Mouse (Mus musculus) A20 (cell line): Measurements from ENCODE around the gene Foxp1.

Source experiments
- DNase-seq: peaks from one replicate; pipeline ENCODE4 v3.0.0-alpha.2; 2011; ENCODE audit warnings: low read depth, low spot score

Foxp1 gene

GRCm38 (mm10) chr6:99520676-99521037 is 1.9 kb downstream of the Foxp1 start:
- DNase-seq, result no peak

GRCm38 (mm10) chr6:99519806-99520675 is 2.5 kb downstream of the Foxp1 start:
- DNase-seq, result peak; percentile 40

GRCm38 (mm10) chr6:99519052-99519451 is 3.5 kb downstream of the Foxp1 start:
- DNase-seq, result no peak

- peak; percentile 84 for DNase-seq
Measured at GRCm38 (mm10) chr6:99515667-99516199, 6.8 kb downstream of the Foxp1 start.

GRCm38 (mm10) chr6:99511862-99512261 is 10.7 kb downstream of the Foxp1 start:
- no peak for DNase-seq

- no peak for DNase-seq
Measured at GRCm38 (mm10) chr6:99509189-99509592, 13.3 kb downstream of the Foxp1 start.

GRCm38 (mm10) chr6:99506816-99507215 is 15.7 kb downstream of the Foxp1 start:
- no peak for DNase-seq

- peak; percentile 63 for DNase-seq
Measured at GRCm38 (mm10) chr6:99503741-99504140, 18.8 kb downstream of the Foxp1 start.

- DNase-seq, result no peak
Measured at GRCm38 (mm10) chr6:99502727-99503126, 19.8 kb downstream of the Foxp1 start.

GRCm38 (mm10) chr6:99502314-99502713 is 20.2 kb downstream of the Foxp1 start:
- no peak for DNase-seq

GRCm38 (mm10) chr6:99500570-99501270 is 21.8 kb downstream of the Foxp1 start:
- no peak for DNase-seq

GRCm38 (mm10) chr6:99498082-99498481 is 24.4 kb downstream of the Foxp1 start:
- DNase-seq, result no peak

- no peak for DNase-seq
Measured at GRCm38 (mm10) chr6:99496114-99496513, 26.4 kb downstream of the Foxp1 start.

- DNase-seq, result no peak
Measured at GRCm38 (mm10) chr6:99492937-99493336, 29.6 kb downstream of the Foxp1 start.

GRCm38 (mm10) chr6:99491979-99492544 is 30.5 kb downstream of the Foxp1 start:
- no peak for DNase-seq

GRCm38 (mm10) chr6:99491146-99491545 is 31.4 kb downstream of the Foxp1 start:
- DNase-seq, result no peak

- peak; percentile 30 for DNase-seq
Measured at GRCm38 (mm10) chr6:99489900-99490648, 32.4 kb downstream of the Foxp1 start.

GRCm38 (mm10) chr6:99489423-99489822 is 33.1 kb downstream of the Foxp1 start:
- no peak for DNase-seq

GRCm38 (mm10) chr6:99485884-99486640 is 36.5 kb downstream of the Foxp1 start:
- no peak for DNase-seq

- DNase-seq, result peak; percentile 91
Measured at GRCm38 (mm10) chr6:99485217-99485883, 37.2 kb downstream of the Foxp1 start.
